Mouse (Mus musculus) midbrain, postnatal 0 days (tissue): ENCODE measurements around the gene Olfm2. TPM values are rescaled to one million over a fixed set of nuclear protein-coding genes. Genes with fewer than 3 reads are reported as not detected.
"Not testable (repeated sequence)": the region's sequence is repeated elsewhere in the genome, so short reads cannot be mapped to it uniquely, and the experiment has no call there.

Source experiments
- ATAC-seq: fragments of 200-750 bp; cut with Nextera tagmentation; 2 replicates; pipeline ENCODE4 v1.8.0; 2017; ENCODE audit warnings: moderate number of reproducible peaks, mild to moderate bottlenecking, moderate TSS enrichment, moderate library complexity; ENCODE audit not compliant: low FRiP score
- DNase-seq: peaks from one replicate; pipeline ENCODE4 v3.0.0-alpha.2; 2015; ENCODE audit warnings: low spot score
- H3K27ac ChIP-seq: fragments of 300-500 bp; sonication (generic); 2 replicates; pipeline ENCODE4 v1.5.1; 2014; ENCODE audit warnings: low read depth, mild to moderate bottlenecking, low read length, mixed read lengths
- H3K27me3 ChIP-seq: fragments of 300-500 bp; sonication (generic); 2 replicates; pipeline ENCODE4 v1.6.1; 2014; ENCODE audit warnings: low read length, control low read depth, mixed read lengths; ENCODE audit not compliant: insufficient read depth
- H3K36me3 ChIP-seq: fragments of 300-500 bp; sonication (generic); 2 replicates; pipeline ENCODE4 v1.6.1; 2014; ENCODE audit warnings: low read length, control low read depth, mixed read lengths; ENCODE audit not compliant: insufficient read depth
- H3K4me1 ChIP-seq: fragments of 300-500 bp; sonication (generic); 2 replicates; pipeline ENCODE4 v1.6.1; 2014; ENCODE audit warnings: mild to moderate bottlenecking, control low read depth, antibody characterized with exemption, low read length, mixed read lengths; ENCODE audit not compliant: insufficient read depth
- H3K4me2 ChIP-seq: fragments of 300-500 bp; sonication (generic); 2 replicates; pipeline ENCODE4 v1.6.1; 2014; ENCODE audit warnings: low read depth, mild to moderate bottlenecking, low read length, mixed read lengths; ENCODE audit not compliant: poor library complexity, severe bottlenecking
- H3K4me3 ChIP-seq: fragments of 300-500 bp; sonication (generic); 2 replicates; pipeline ENCODE4 v1.5.1; 2014; ENCODE audit warnings: low read depth, mild to moderate bottlenecking, low read length, moderate library complexity
- H3K9ac ChIP-seq: fragments of 300-500 bp; sonication (generic); replicated peaks from 2 replicates; pipeline ENCODE4 v1.6.1; 2014; ENCODE audit warnings: mild to moderate bottlenecking, low read length, moderate library complexity, mixed read lengths; ENCODE audit not compliant: poor library complexity, severe bottlenecking
- H3K9me3 ChIP-seq: fragments of 300-500 bp; sonication (generic); 2 replicates; pipeline ENCODE4 v1.6.1; 2016; ENCODE audit warnings: low read length, control low read depth
- CTCF ChIP-seq: IDR thresholded peaks from 2 replicates; pipeline ENCODE4 v1.5.1; 2016; ENCODE audit warnings: antibody characterized with exemption, mild to moderate bottlenecking
- WGBS: fragments of 180-500 bp; shearing (Covaris S2); extraction: QIAGEN DNeasy Blood & Tissue Kit; methylation state at CpG from one replicate; pipeline ENCODE4 v1.1.7; 2014; 5-methylcytosine and 5-hydroxymethylcytosine counted together
- polyA plus RNA-seq: library from polyadenylated mRNA; unstranded; fragments of >200 nt; fragmentation: Nextera tagmentation; extraction: Ambion mirVana; gene quantifications from 2 replicates; pipeline ENCODE4 v1.2.1, GENCODE M21; 2015
- total RNA-seq: library from RNA; depleted of rRNA; stranded (reverse); fragments of >200 nt; gene quantifications from 2 replicates; pipeline ENCODE4 v1.2.3, GENCODE M21; 2014; rRNA removed

Gene Olfm2
- total and polyA plus RNA-seq, 2 experiments from 2014 or later = 245 to 342 TPM

DNA sequence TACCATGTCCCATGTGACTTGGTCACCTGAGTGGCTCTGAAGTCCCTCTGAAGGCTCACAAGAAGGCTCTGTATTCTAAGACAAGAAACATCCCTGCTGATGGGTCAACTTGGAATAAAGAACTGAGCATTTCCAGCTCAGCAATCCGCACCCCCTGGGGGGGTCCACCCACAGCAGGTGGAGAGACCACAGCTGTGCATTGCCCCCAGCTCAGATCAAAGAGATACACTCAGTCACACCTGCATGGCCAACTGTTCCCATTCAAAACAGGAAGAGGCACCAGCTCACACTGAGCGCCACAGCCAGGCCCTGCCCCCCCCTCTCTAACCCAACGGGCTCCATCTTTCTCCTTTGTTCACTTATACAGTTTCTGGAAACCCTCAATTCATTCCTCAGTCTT is 109.9 kb downstream of the Olfm2 start:
- no peak overlapping the region for H3K4me2 ChIP-seq
- DNase-seq = no peak
- H3K27ac ChIP-seq = no peak overlapping the region
- peaks cover 18% of the 10 kb centered on the region for H3K36me3 ChIP-seq
- WGBS = 80% methylated on average over 3 of the region's 3 CpGs
- H3K4me3 ChIP-seq = no peak overlapping the region
- peaks cover 4% of the 10 kb centered on the region; the same call in 1 of the 2 replicates for H3K4me1 ChIP-seq
- TF ChIP-seq CTCF = no peak
- no peaks in the 10 kb centered on the region for H3K27me3 ChIP-seq
- no peak overlapping the region for H3K9ac ChIP-seq
- no peaks in the 10 kb centered on the region for H3K9me3 ChIP-seq
- ATAC-seq = peak; percentile 56; the same call in 1 of the 2 replicates

DNA sequence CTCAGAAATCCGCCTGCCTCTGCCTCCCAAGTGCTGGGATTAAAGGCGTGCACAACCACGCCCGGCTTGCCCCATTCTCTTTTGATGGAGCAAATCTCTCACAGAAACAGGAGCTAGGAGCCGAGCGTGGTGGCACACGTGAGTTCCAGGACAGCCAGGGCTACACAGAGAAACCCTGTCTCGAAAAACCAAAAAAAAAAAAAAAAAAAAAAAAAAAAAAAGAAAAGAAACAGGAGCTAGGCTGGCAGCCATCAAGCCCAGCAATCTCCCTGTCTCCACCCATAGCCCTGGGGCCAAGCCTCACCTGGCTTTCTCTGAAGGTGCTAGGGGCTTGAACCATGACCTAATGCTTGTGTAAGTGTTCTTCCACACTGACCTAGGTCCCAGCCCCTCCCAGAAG is 110.5 kb downstream of the Olfm2 start:
- ATAC-seq, DNase-seq, H3K4me2 ChIP-seq, H3K9me3 ChIP-seq, H3K4me3 ChIP-seq, H3K27ac ChIP-seq, H3K4me1 ChIP-seq, H3K27me3 ChIP-seq, H3K9ac ChIP-seq: not testable (repeated sequence)
- 93% methylated on average over 8 of the region's 8 CpGs for WGBS
- peaks cover 18% of the 10 kb centered on the region for H3K36me3 ChIP-seq

DNA sequence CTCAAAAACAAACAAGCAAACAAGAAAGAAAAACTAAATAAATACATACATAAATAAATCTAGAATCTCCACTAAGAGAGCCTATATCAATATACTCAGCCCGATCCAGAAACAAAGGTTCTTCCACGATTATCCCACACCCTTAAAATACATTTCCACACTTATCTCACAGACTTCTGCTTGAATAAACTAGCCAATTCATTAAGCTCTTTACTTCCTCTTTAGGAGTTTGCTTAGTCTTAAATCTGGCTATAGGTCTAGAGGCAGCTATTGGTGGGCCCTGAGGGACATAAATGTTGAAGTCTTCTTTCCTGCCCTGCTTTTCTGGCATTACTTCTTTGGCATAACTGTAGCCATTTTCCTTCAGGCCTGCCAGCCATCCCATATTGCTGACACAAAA is 114.8 kb downstream of the Olfm2 start:
- no peaks in the 10 kb centered on the region for H3K9me3 ChIP-seq
- H3K4me1 ChIP-seq = no peaks in the 10 kb centered on the region
- H3K4me2 ChIP-seq = no peak overlapping the region
- DNase-seq (no peak), ATAC-seq (no peak)
- no peaks in the 10 kb centered on the region for H3K27me3 ChIP-seq
- WGBS = 95% methylated on average over 2 of the region's 2 CpGs
- H3K4me3 ChIP-seq = no peak overlapping the region
- H3K27ac ChIP-seq = no peak overlapping the region
- TF ChIP-seq CTCF = no peak
- no peak overlapping the region for H3K9ac ChIP-seq
- no peaks in the 10 kb centered on the region for H3K36me3 ChIP-seq

Other genes with a start within 250 kb of the Olfm2 start
- 96.3 and 124 TPM in 2 replicates for gene Zfp266, start 224.9 kb downstream of the Olfm2 start, total RNA-seq
- 48.5 and 54.8 TPM in 2 replicates for gene Zfp266, start 224.9 kb downstream of the Olfm2 start, polyA plus RNA-seq
- gene Zfp846, start 165.1 kb downstream of the Olfm2 start, total RNA-seq = 21.3 and 27.1 TPM in 2 replicates
- gene Zfp846, start 165.1 kb downstream of the Olfm2 start, polyA plus RNA-seq = 44.2 and 47.5 TPM in 2 replicates
- 213 and 253 TPM in 2 replicates for gene Ubl5, start 103.5 kb downstream of the Olfm2 start, total RNA-seq
- gene Ubl5, start 103.5 kb downstream of the Olfm2 start, polyA plus RNA-seq = 498 and 531 TPM in 2 replicates
- 17.6 and 25.3 TPM in 2 replicates for gene Fbxl12, start 101.6 kb downstream of the Olfm2 start, total RNA-seq
- 12.9 and 13.6 TPM in 2 replicates for gene Fbxl12, start 101.6 kb downstream of the Olfm2 start, polyA plus RNA-seq
- 31.9 and 32.0 TPM in 2 replicates for gene Pin1, start 94.3 kb downstream of the Olfm2 start, total RNA-seq
- 60.3 and 67.1 TPM in 2 replicates for gene Pin1, start 94.3 kb downstream of the Olfm2 start, polyA plus RNA-seq
- gene Col5a3, start 68.7 kb upstream of the Olfm2 start, total RNA-seq = 3.0 and 3.4 TPM in 2 replicates
- 0.74 and 0.83 TPM in 2 replicates for gene Col5a3, start 68.7 kb upstream of the Olfm2 start, polyA plus RNA-seq
- gene Rdh8, start 72.2 kb upstream of the Olfm2 start, total RNA-seq = not detected in 2 replicates
- not detected in 2 replicates for gene Rdh8, start 72.2 kb upstream of the Olfm2 start, polyA plus RNA-seq
- gene A230050P20Rik, start 122.3 kb upstream of the Olfm2 start, total RNA-seq = 21.5 and 30.6 TPM in 2 replicates
- 24.7 and 28.5 TPM in 2 replicates for gene A230050P20Rik, start 122.3 kb upstream of the Olfm2 start, polyA plus RNA-seq
- 10.0 and 12.4 TPM in 2 replicates for gene Angptl6, start 133.4 kb upstream of the Olfm2 start, total RNA-seq
- gene Angptl6, start 133.4 kb upstream of the Olfm2 start, polyA plus RNA-seq = 13.4 and 17.0 TPM in 2 replicates
- gene Ppan, start 141.8 kb upstream of the Olfm2 start, total RNA-seq = 42.0 and 52.6 TPM in 2 replicates
- 37.9 and 39.9 TPM in 2 replicates for gene Ppan, start 141.8 kb upstream of the Olfm2 start, polyA plus RNA-seq
- gene Eif3g, start 152.3 kb upstream of the Olfm2 start, total RNA-seq = 95.7 and 102 TPM in 2 replicates
- gene Eif3g, start 152.3 kb upstream of the Olfm2 start, polyA plus RNA-seq = 227 and 232 TPM in 2 replicates
- gene Dnmt1, start 213.5 kb upstream of the Olfm2 start, total RNA-seq = 94.6 and 97.7 TPM in 2 replicates
- 40.8 and 42.1 TPM in 2 replicates for gene Dnmt1, start 213.5 kb upstream of the Olfm2 start, polyA plus RNA-seq
- gene S1pr2, start 230.4 kb upstream of the Olfm2 start, total RNA-seq = 4.7 and 7.3 TPM in 2 replicates
- gene S1pr2, start 230.4 kb upstream of the Olfm2 start, polyA plus RNA-seq = 5.5 and 7.2 TPM in 2 replicates